Mouse (Mus musculus) CH12.LX (cell line): ENCODE results near the gene Gm14391. TPM values are rescaled to one million over a fixed set of nuclear protein-coding genes. Genes with fewer than 3 reads are reported as not detected.

Source experiments
- polyA plus RNA-seq: library from polyadenylated mRNA; unstranded; fragments of >175 nt; gene quantifications from 2 replicates; pipeline ENCODE4 v1.2.1, GENCODE M21; 2012; ENCODE audit warnings: low read depth; ENCODE audit not compliant: insufficient read length
- total RNA-seq, 2 experiments: library from RNA; depleted of rRNA; stranded (reverse); fragments of 300-350 nt in 1 of 2; fragments of >200 nt in 1 of 2; gene quantifications; 2 replicates each; pipeline ENCODE4 v1.2.3; 2012 to 2014

The Gm14391 gene
- total and polyA plus RNA-seq, 3 experiments, result 13.4 to 15.4 (median 15.2) TPM

Other genes with a start within 250 kb of the Gm14391 start
- gene Gm14444, start 196.7 kb downstream of the Gm14391 start, total RNA-seq (2012; rRNA removed), result 8.1 and 9.2 TPM in 2 replicates
- 22.5 and 26.3 TPM in 2 replicates for gene Gm14444, start 196.7 kb downstream of the Gm14391 start, total RNA-seq (2014; rRNA removed)
- gene Gm14444, start 196.7 kb downstream of the Gm14391 start, polyA plus RNA-seq, result 8.6 and 10.8 TPM in 2 replicates
- 1.6 and 2.0 TPM in 2 replicates for gene Gm14393, start 139.1 kb downstream of the Gm14391 start, total RNA-seq (2012; rRNA removed)
- gene Gm14393, start 139.1 kb downstream of the Gm14391 start, total RNA-seq (2014; rRNA removed), result 4.0 and 7.2 TPM in 2 replicates
- gene Gm14393, start 139.1 kb downstream of the Gm14391 start, polyA plus RNA-seq, result 2.2 and 3.2 TPM in 2 replicates
- gene Gm14399, start 64.9 kb downstream of the Gm14391 start, total RNA-seq (2012; rRNA removed), result 6.5 and 6.9 TPM in 2 replicates
- 16.5 and 18.3 TPM in 2 replicates for gene Gm14399, start 64.9 kb downstream of the Gm14391 start, total RNA-seq (2014; rRNA removed)
- 6.6 and 6.7 TPM in 2 replicates for gene Gm14399, start 64.9 kb downstream of the Gm14391 start, polyA plus RNA-seq
- gene Gm14443, start 31.0 kb downstream of the Gm14391 start, total RNA-seq (2012; rRNA removed), result 2.9 and 3.1 TPM in 2 replicates
- 2.7 and 3.0 TPM in 2 replicates for gene Gm14443, start 31.0 kb downstream of the Gm14391 start, total RNA-seq (2014; rRNA removed)
- gene Gm14443, start 31.0 kb downstream of the Gm14391 start, polyA plus RNA-seq, result 1.9 and 2.0 TPM in 2 replicates
- not detected in 2 replicates for gene Gm14440, start 68.2 kb upstream of the Gm14391 start, total RNA-seq (2012; rRNA removed)
- gene Gm14440, start 68.2 kb upstream of the Gm14391 start, total RNA-seq (2014; rRNA removed), result 3.4 TPM in 1 of 2 replicates, not detected in the other
- gene Gm14440, start 68.2 kb upstream of the Gm14391 start, polyA plus RNA-seq, result 3.6 and 4.0 TPM in 2 replicates
- gene Gm4631, start 131.3 kb upstream of the Gm14391 start, total RNA-seq (2012; rRNA removed), result 11.5 and 13.3 TPM in 2 replicates
- gene Gm4631, start 131.3 kb upstream of the Gm14391 start, total RNA-seq (2014; rRNA removed), result 21.4 and 24.8 TPM in 2 replicates
- gene Gm4631, start 131.3 kb upstream of the Gm14391 start, polyA plus RNA-seq, result 22.8 and 23.8 TPM in 2 replicates
- 2.9 and 3.1 TPM in 2 replicates for gene Zfp968, start 165.5 kb upstream of the Gm14391 start, total RNA-seq (2012; rRNA removed)
- 8.0 and 9.0 TPM in 2 replicates for gene Zfp968, start 165.5 kb upstream of the Gm14391 start, total RNA-seq (2014; rRNA removed)
- gene Zfp968, start 165.5 kb upstream of the Gm14391 start, polyA plus RNA-seq, result 1.3 and 1.5 TPM in 2 replicates
- 6.4 and 8.7 TPM in 2 replicates for gene Gm4724, start 228.9 kb upstream of the Gm14391 start, total RNA-seq (2012; rRNA removed)
- gene Gm4724, start 228.9 kb upstream of the Gm14391 start, total RNA-seq (2014; rRNA removed), result 10.9 and 12.0 TPM in 2 replicates
- 0.87 and 5.1 TPM in 2 replicates for gene Gm4724, start 228.9 kb upstream of the Gm14391 start, polyA plus RNA-seq